Mouse (Mus musculus) adrenal gland, adult (tissue): ENCODE results near the gene Brd3.

Experiments used
- DNase-seq, 2 experiments: peaks; one replicate each; pipeline ENCODE4 v3.0.0; 2022 to 2023; ENCODE audit warnings: low spot score in 1 of 2; ENCODE audit not compliant: inconsistent age in 2 of 2

The Brd3 gene

GRCm38 (mm10) chr2:27405094-27405884, 102.2 kb downstream of the Brd3 start:
- DNase-seq = peak in 1 of 2 experiments; percentile 86

- peak in 1 of 2 experiments; percentile 51 for DNase-seq
Observed at GRCm38 (mm10) chr2:27404375-27405093, 102.9 kb downstream of the Brd3 start.

- DNase-seq = no peak
Observed at GRCm38 (mm10) chr2:27401544-27401943, 105.9 kb downstream of the Brd3 start.

- no peak for DNase-seq
Observed at GRCm38 (mm10) chr2:27400083-27400482, 107.4 kb downstream of the Brd3 start.

GRCm38 (mm10) chr2:27396656-27397440, 110.6 kb downstream of the Brd3 start:
- DNase-seq = peak in 1 of 2 experiments; percentile 40
